Mouse (Mus musculus) kidney, embryonic 14.5 days (tissue): ENCODE data around the gene Zfp84. TPM values are rescaled to one million over a fixed set of nuclear protein-coding genes. Genes with fewer than 3 reads are reported as not detected.
A peak's percentile ranks its signal among the peaks of the same experiment; 100 is the strongest.

Source experiments
- ATAC-seq: fragments of 200-750 bp; cut with Nextera tagmentation; 2 replicates; pipeline ENCODE4 v1.8.0; 2017; ENCODE audit warnings: moderate number of reproducible peaks, mild to moderate bottlenecking, moderate TSS enrichment, moderate library complexity; ENCODE audit not compliant: low FRiP score, low TSS enrichment
- H3K27ac ChIP-seq: fragments of 300-500 bp; sonication (generic); 2 replicates; pipeline ENCODE4 v1.5.1; 2014; ENCODE audit warnings: low read depth, mild to moderate bottlenecking, low read length, moderate library complexity, mixed read lengths
- H3K27me3 ChIP-seq: fragments of 300-500 bp; sonication (generic); 2 replicates; pipeline ENCODE4 v1.6.1; 2014; ENCODE audit warnings: mild to moderate bottlenecking, low read length; ENCODE audit not compliant: control insufficient read depth, insufficient read depth
- H3K36me3 ChIP-seq: fragments of 300-500 bp; sonication (generic); 2 replicates; pipeline ENCODE4 v1.6.1; 2014; ENCODE audit warnings: low read length, mixed read lengths; ENCODE audit not compliant: control insufficient read depth, insufficient read depth
- H3K4me1 ChIP-seq: fragments of 300-500 bp; sonication (generic); 2 replicates; pipeline ENCODE4 v1.6.1; 2014; ENCODE audit warnings: low read length, mixed read lengths; ENCODE audit not compliant: control insufficient read depth, insufficient read depth
- H3K4me2 ChIP-seq: fragments of 300-500 bp; sonication (generic); replicated peaks from 2 replicates; pipeline ENCODE4 v1.6.1; 2014; ENCODE audit warnings: low read depth, mild to moderate bottlenecking, low read length
- H3K4me3 ChIP-seq: fragments of 300-500 bp; sonication (generic); 2 replicates; pipeline ENCODE4 v1.5.1; 2014; ENCODE audit warnings: mild to moderate bottlenecking, low read length
- H3K9ac ChIP-seq: fragments of 300-500 bp; sonication (generic); 2 replicates; pipeline ENCODE4 v1.6.1; 2014; ENCODE audit warnings: low read depth, mild to moderate bottlenecking, low read length, moderate library complexity
- H3K9me3 ChIP-seq: fragments of 300-500 bp; sonication (generic); 2 replicates; pipeline ENCODE4 v1.6.1; 2016; ENCODE audit warnings: low read length; ENCODE audit not compliant: control insufficient read depth
- WGBS: fragments of 180-500 bp; shearing (Covaris S2); extraction: QIAGEN DNeasy Blood & Tissue Kit; methylation state at CpG from one replicate; pipeline ENCODE4 v1.1.7; 2014; 5-methylcytosine and 5-hydroxymethylcytosine counted together
- polyA plus RNA-seq: library from polyadenylated mRNA; unstranded; fragments of >200 nt; fragmentation: Nextera tagmentation; extraction: Ambion mirVana; gene quantifications from 2 replicates; pipeline ENCODE4 v1.2.1, GENCODE M21; 2014

Gene Zfp84
- polyA plus RNA-seq, 1 experiment from 2014 or later = 14.3 TPM

DNA sequence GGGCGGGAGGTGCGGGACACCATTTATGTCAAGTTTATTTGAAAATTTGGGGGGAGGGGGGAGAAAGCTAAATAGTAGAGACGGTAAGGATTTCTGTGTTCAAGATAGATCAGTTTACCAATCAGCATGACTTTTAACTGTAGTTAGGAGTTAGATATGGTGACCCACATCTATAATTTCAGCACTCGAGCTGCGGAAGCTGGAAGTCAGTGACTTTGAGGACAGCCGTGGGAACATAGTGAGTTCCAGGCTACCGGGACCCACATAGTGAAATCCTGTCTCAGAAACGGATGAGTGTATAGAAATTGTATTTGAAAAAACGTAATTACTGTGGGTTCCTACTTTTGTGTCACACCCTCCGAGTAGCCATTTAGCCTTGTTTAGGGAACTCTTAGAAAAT, 628 bp downstream of the Zfp84 start:
- 6% methylated on average over 10 of the region's 10 CpGs for WGBS
- peak overlapping the region; percentile 66 for H3K9ac ChIP-seq
- peaks cover 22% of the 10 kb centered on the region for H3K36me3 ChIP-seq
- peak overlapping the region; percentile 70 for H3K4me2 ChIP-seq
- H3K27me3 ChIP-seq = no peaks in the 10 kb centered on the region
- H3K4me1 ChIP-seq = peaks cover 8% of the 10 kb centered on the region; the same call in 1 of the 2 replicates
- peak overlapping the region; percentile 93; the same call in 1 of the 2 replicates for H3K27ac ChIP-seq
- no peak for ATAC-seq
- peak overlapping the region; percentile 83 for H3K4me3 ChIP-seq
- no peaks in the 10 kb centered on the region for H3K9me3 ChIP-seq

DNA sequence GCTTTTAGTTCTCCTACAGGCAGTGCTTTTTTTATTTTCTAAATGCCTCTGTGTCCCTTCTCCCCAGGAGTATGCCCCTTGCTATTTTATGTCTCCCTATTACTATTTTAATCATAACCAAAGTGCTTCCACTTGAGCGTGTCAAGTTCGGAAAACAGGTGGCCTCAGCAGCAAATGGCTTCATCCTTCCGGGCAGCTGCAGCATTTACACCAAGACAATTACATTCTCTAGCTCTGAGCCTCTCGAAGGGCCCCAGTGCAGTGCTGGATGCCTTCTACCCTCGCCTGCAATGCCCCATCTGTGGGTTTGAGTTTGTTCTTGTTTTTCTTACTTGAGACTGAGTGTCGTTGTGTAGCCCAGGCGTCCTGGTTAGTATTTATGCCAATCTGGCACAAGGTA, 5.2 kb downstream of the Zfp84 start:
- no peak for ATAC-seq
- no peak overlapping the region for H3K4me3 ChIP-seq
- H3K4me1 ChIP-seq = peaks cover 8% of the 10 kb centered on the region; the same call in 1 of the 2 replicates
- H3K9ac ChIP-seq = no peak overlapping the region
- no peak overlapping the region for H3K4me2 ChIP-seq
- no peak overlapping the region for H3K27ac ChIP-seq
- H3K9me3 ChIP-seq = peaks cover 9% of the 10 kb centered on the region; the same call in 1 of the 2 replicates
- no peaks in the 10 kb centered on the region for H3K27me3 ChIP-seq
- 87% methylated on average over 7 of the region's 7 CpGs for WGBS
- peaks cover 63% of the 10 kb centered on the region for H3K36me3 ChIP-seq

DNA sequence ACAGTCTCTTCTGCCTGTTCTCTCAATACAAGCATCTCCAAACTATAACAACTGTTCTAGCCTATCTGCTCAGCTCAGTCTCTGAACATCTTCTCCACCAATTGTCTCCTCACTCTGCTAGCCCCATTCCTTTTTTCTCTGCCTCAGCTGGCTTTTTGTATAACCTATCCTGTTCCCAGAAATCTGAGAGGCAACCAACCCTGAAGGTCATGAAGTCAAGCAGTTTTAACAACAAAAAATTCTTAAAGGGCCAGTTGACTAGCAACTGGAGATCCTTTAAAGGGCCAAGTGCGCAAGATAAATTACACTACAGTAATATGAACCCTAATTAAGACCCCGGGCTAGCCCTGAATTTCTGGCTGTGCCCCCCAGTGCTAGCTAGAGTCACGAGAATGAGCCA, 6.0 kb downstream of the Zfp84 start:
- no peak overlapping the region; the same call in 1 of the 2 replicates for H3K4me2 ChIP-seq
- H3K36me3 ChIP-seq = peaks cover 67% of the 10 kb centered on the region
- no peak overlapping the region for H3K27ac ChIP-seq
- H3K4me3 ChIP-seq = no peak overlapping the region
- no peaks in the 10 kb centered on the region for H3K27me3 ChIP-seq
- no peak for ATAC-seq
- no peak overlapping the region for H3K9ac ChIP-seq
- 60% methylated on average over 3 of the region's 3 CpGs for WGBS
- peaks cover 9% of the 10 kb centered on the region; the same call in 1 of the 2 replicates for H3K9me3 ChIP-seq
- H3K4me1 ChIP-seq = peaks cover 5% of the 10 kb centered on the region; the same call in 1 of the 2 replicates

DNA sequence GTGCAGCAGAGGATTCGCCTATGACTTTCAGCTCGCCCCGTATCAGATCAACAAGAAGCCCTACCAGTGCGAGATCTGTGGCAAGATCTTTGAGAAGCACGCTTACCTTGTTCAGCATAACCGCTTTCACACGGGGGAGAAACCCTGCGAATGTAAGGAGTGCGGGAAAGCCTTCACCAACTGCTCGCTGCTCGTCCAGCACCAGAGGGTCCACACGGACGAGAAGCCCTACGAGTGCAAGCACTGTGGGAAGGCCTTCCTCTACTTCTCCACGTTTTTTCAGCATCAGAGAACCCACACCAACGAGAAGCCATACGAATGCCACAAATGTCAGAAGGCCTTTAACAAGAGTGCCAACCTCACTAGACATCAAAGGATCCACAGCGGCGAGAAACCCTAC, 8.2 kb downstream of the Zfp84 start:
- WGBS = 97% methylated on average over 19 of the region's 19 CpGs
- Histone ChIP-seq H3K9ac (no peak overlapping the region), H3K4me2 (no peak overlapping the region), H3K9me3 (peaks cover 9% of the 10 kb centered on the region; the same call in 1 of the 2 replicates), H3K4me1 (no peaks in the 10 kb centered on the region), H3K27ac (no peak overlapping the region), H3K27me3 (no peaks in the 10 kb centered on the region), H3K36me3 (peaks cover 64% of the 10 kb centered on the region), H3K4me3 (no peak overlapping the region)
- no peak for ATAC-seq

DNA sequence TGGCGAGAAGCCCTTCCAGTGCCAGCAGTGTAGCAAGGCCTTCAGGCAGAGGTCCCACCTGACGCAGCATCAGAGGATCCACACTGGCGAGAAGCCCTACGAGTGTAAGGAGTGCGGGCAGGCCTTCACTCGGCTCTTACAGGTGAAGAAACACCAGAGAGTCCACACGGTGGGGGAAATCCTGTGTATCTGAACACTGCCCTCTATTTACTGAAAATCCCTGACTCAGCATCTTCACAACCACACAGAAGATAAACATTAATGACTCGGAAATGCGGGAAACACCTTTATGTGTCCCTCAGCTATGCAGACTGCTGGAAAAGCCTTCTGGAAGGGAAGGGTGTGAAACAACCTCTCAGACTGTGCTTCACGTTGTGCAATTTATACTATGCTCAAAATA, 9.0 kb downstream of the Zfp84 start:
- H3K36me3 ChIP-seq = peaks cover 57% of the 10 kb centered on the region
- WGBS = 94% methylated on average over 10 of the region's 10 CpGs

DNA sequence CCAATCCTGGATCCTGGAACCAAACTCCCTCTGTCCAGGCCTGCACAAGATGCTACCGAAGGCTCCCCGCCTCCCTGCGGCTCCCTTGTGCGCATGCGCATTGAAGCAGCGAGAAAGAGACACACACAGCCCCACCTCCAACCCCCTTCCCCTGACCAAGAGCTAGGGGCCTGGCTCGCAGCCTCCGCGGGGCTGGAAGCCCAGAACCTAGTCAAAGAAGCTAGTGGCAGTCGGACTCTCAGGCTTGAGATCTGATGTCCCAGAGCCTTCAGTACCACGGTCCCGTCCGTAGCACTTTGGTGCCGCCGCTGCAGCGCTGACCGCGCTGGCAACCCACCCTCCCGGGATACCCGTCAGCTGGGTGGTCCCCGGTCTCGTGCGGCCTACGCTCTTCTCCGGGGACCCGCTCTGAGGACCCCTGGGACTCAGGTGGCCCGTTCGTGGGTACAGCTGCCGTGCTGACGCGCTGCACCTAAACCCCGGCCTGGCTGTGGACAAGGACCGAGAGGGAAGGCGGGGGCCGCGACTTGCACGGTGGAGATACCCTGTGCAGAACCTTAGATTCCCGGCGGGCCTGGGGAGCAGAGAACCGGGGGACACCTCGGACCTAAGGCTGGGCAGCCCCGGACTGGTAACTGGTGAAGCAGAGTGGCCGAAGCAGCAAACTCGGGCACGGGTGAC, 15.7 kb downstream of the Zfp84 start, which contains the start of gene Zfp30:
Gene Zfp30 (plus strand): TSS at position 128 of the 681 bp plus-strand sequence.
- WGBS = 1% methylated on average over 45 of the region's 45 CpGs
- Histone ChIP-seq H3K4me3 (peak within 1 kb of the TSS; percentile 89), H3K4me1 (peaks cover 11% of the 10 kb centered on the region; the same call in 1 of the 2 replicates), H3K27me3 (no peaks in the 10 kb centered on the region), H3K27ac (peak within 1 kb of the TSS; percentile 81), H3K4me2 (peak within 1 kb of the TSS; percentile 74), H3K9ac (peak within 1 kb of the TSS; percentile 85), H3K9me3 (no peaks in the 10 kb centered on the region), H3K36me3 (peaks cover 13% of the 10 kb centered on the region)
- ATAC-seq = peak; percentile 98

More for the DNA sequence above, 9.0 kb downstream of the Zfp84 start:
- H3K9ac ChIP-seq = no peak overlapping the region
- H3K27ac ChIP-seq = no peak overlapping the region
- no peak overlapping the region for H3K4me2 ChIP-seq
- no peaks in the 10 kb centered on the region for H3K4me1 ChIP-seq
- H3K4me3 ChIP-seq = no peak overlapping the region
- no peak for ATAC-seq
- H3K9me3 ChIP-seq = peaks cover 9% of the 10 kb centered on the region; the same call in 1 of the 2 replicates
- no peaks in the 10 kb centered on the region for H3K27me3 ChIP-seq

DNA sequence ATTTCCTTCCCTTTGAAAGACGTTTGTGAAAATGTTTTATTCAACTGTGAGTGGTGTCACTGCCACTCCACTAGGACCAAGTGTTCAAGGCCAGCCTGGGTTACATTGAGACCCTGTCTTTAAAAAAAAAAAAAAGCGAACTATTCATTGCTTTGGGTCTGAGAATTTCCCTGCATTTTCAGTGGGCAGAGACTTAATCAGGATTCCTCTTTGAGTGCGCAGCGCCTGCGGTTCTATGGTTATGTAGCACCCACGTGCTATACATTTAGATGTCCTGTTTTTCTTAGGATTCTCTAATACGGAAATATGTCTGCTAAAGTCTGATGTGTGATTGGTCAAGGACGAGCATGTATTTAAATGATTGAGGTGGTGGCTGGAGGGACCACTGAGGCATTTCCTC, 16.7 kb downstream of the Zfp84 start:
- Histone ChIP-seq H3K4me2 (peak overlapping the region; percentile 74), H3K4me3 (peak overlapping the region; percentile 89), H3K27me3 (no peaks in the 10 kb centered on the region), H3K36me3 (peaks cover 23% of the 10 kb centered on the region), H3K9ac (peak overlapping the region; percentile 85; the same call in 1 of the 2 replicates), H3K27ac (no peak overlapping the region), H3K9me3 (no peaks in the 10 kb centered on the region), H3K4me1 (peaks cover 11% of the 10 kb centered on the region; the same call in 1 of the 2 replicates)
- no peak for ATAC-seq
- 69% methylated on average over 8 of the region's 8 CpGs for WGBS

DNA sequence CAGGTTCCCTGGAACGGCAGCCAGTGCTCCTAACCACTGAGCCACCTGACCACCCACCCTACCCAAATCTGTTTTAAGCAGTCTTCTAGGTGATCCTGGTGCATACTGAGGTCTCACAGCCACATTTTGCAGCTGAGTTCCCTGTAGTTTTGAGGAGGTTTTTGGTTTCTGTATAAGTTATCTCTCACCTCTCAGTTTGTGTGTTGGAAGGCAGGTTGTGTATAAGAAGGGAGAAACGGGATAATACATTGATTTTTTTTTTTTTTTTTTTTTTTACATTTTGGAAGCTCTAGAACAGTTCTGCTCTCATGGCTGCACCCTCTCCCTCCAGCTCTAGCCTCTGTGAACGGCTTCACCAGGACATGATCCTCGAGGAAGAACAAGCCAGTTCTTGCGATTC, 17.5 kb downstream of the Zfp84 start:
- no peaks in the 10 kb centered on the region for H3K27me3 ChIP-seq
- H3K9ac ChIP-seq = no peak overlapping the region
- WGBS = 77% methylated on average over 5 of the region's 5 CpGs
- H3K27ac ChIP-seq = no peak overlapping the region
- peaks cover 25% of the 10 kb centered on the region for H3K36me3 ChIP-seq
- no peak for ATAC-seq
- peaks cover 11% of the 10 kb centered on the region; the same call in 1 of the 2 replicates for H3K4me1 ChIP-seq
- H3K4me2 ChIP-seq = peak overlapping the region; percentile 74
- peak overlapping the region; percentile 89; the same call in 1 of the 2 replicates for H3K4me3 ChIP-seq
- no peaks in the 10 kb centered on the region for H3K9me3 ChIP-seq

DNA sequence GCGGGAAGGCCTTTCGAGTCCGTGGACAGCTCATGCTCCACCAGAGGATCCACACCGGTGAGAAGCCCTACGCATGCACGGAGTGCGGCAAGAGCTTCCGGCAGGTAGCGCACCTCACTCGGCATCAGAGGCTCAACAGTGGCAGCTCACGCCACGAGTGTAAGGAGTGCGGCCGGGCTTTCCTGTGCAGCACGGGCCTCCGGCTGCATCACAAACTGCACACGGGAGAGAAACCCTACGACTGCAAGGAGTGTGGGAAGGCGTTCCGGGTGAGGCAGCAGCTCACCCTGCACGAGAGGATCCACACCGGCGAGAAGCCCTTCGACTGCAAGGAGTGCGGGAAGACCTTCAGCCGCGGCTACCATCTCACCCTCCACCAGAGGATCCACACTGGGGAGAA, 24.6 kb downstream of the Zfp84 start:
- peak overlapping the region; percentile 27 for H3K4me2 ChIP-seq
- WGBS = 31% methylated on average over 27 of the region's 27 CpGs
- H3K27ac ChIP-seq = no peak overlapping the region
- H3K4me3 ChIP-seq = peak overlapping the region; percentile 3; the same call in 1 of the 2 replicates
- H3K9me3 ChIP-seq = peaks cover 8% of the 10 kb centered on the region; the same call in 1 of the 2 replicates
- H3K9ac ChIP-seq = no peak overlapping the region
- peaks cover 5% of the 10 kb centered on the region for H3K27me3 ChIP-seq
- peaks cover 30% of the 10 kb centered on the region for H3K36me3 ChIP-seq
- no peaks in the 10 kb centered on the region for H3K4me1 ChIP-seq
- ATAC-seq = no peak
